Mouse (Mus musculus) heart, embryonic 16.5 days (tissue): Measurements from ENCODE around the gene Ten1. TPM values are rescaled to one million over a fixed set of nuclear protein-coding genes. Genes with fewer than 3 reads are reported as not detected.
A peak's percentile ranks its signal among the peaks of the same experiment; 100 is the strongest.

Experiments
- ATAC-seq: fragments of 200-750 bp; cut with Nextera tagmentation; replicated peaks from 2 replicates; pipeline ENCODE4 v1.8.0; 2017; ENCODE audit warnings: moderate number of reproducible peaks; ENCODE audit not compliant: insufficient read depth, low FRiP score; ENCODE audit errors: extremely low read depth
- H3K27ac ChIP-seq: fragments of 300-500 bp; sonication (generic); 2 replicates; pipeline ENCODE4 v1.5.1; 2014; ENCODE audit warnings: mild to moderate bottlenecking, low read length, control low read depth, moderate library complexity
- H3K27me3 ChIP-seq: fragments of 300-500 bp; sonication (generic); 2 replicates; pipeline ENCODE4 v1.6.1; 2014; ENCODE audit warnings: low read length, mixed read lengths; ENCODE audit not compliant: control insufficient read depth, insufficient read depth
- H3K36me3 ChIP-seq: fragments of 300-500 bp; sonication (generic); 2 replicates; pipeline ENCODE4 v1.6.1; 2014; ENCODE audit not compliant: control insufficient read depth, insufficient read depth
- H3K4me1 ChIP-seq: fragments of 300-500 bp; sonication (generic); 2 replicates; pipeline ENCODE4 v1.6.1; 2014; ENCODE audit warnings: low read length, mixed read lengths; ENCODE audit not compliant: control insufficient read depth, insufficient read depth
- H3K4me2 ChIP-seq: fragments of 300-500 bp; sonication (generic); 2 replicates; pipeline ENCODE4 v1.6.1; 2014; ENCODE audit warnings: low read depth, mild to moderate bottlenecking, control low read depth, low read length
- H3K4me3 ChIP-seq: fragments of 300-500 bp; sonication (generic); 2 replicates; pipeline ENCODE4 v1.5.1; 2014; ENCODE audit warnings: mild to moderate bottlenecking, control low read depth, low read length
- H3K9ac ChIP-seq: fragments of 300-500 bp; sonication (generic); 2 replicates; pipeline ENCODE4 v1.6.1; 2014; ENCODE audit warnings: low read length, control low read depth
- H3K9me3 ChIP-seq: fragments of 300-500 bp; sonication (generic); replicated peaks from 2 replicates; pipeline ENCODE4 v1.6.1; 2016; ENCODE audit warnings: low read length; ENCODE audit not compliant: control insufficient read depth
- WGBS: fragments of 180-500 bp; shearing (Covaris S2); extraction: QIAGEN DNeasy Blood & Tissue Kit; methylation state at CpG from one replicate; pipeline ENCODE4 v1.1.7; 2014; 5-methylcytosine and 5-hydroxymethylcytosine counted together
- polyA plus RNA-seq: library from polyadenylated mRNA; unstranded; fragments of >200 nt; fragmentation: Nextera tagmentation; extraction: Ambion mirVana; gene quantifications from 2 replicates; pipeline ENCODE4 v1.2.1, GENCODE M21; 2015

The Ten1 gene
- polyA plus RNA-seq, 1 experiment from 2014 or later, result 76.0 TPM

- ATAC-seq, result no peak
- WGBS, result 81% methylated on average over 5 of the region's 5 CpGs
Measured at GRCm38 (mm10) chr11:116170003-116170800, 28.5 kb upstream of the Ten1 start.

GRCm38 (mm10) chr11:116171959-116172358 is 26.7 kb upstream of the Ten1 start:
- no peak overlapping the region for H3K27ac ChIP-seq
- no peaks in the 10 kb centered on the region for H3K27me3 ChIP-seq
- H3K9ac ChIP-seq, result no peak overlapping the region
- no peaks in the 10 kb centered on the region for H3K9me3 ChIP-seq
- H3K4me2 ChIP-seq, result no peak overlapping the region
- H3K4me1 ChIP-seq, result peaks cover 2% of the 10 kb centered on the region; the same call in 1 of the 2 replicates
- no peak for ATAC-seq
- H3K4me3 ChIP-seq, result no peak overlapping the region
- H3K36me3 ChIP-seq, result peaks cover 35% of the 10 kb centered on the region
- 89% methylated on average over 2 of the region's 2 CpGs for WGBS

More at GRCm38 (mm10) chr11:116170003-116170800, 28.5 kb upstream of the Ten1 start:
- Histone ChIP-seq H3K36me3 (peaks cover 31% of the 10 kb centered on the region), H3K4me3 (no peak overlapping the region), H3K27ac (no peak overlapping the region), H3K9ac (no peak overlapping the region), H3K4me2 (no peak overlapping the region), H3K4me1 (peaks cover 13% of the 10 kb centered on the region), H3K27me3 (no peaks in the 10 kb centered on the region), H3K9me3 (no peaks in the 10 kb centered on the region)

GRCm38 (mm10) chr11:116174775-116175448 is 23.7 kb upstream of the Ten1 start:
- Histone ChIP-seq H3K27ac (no peak overlapping the region), H3K9ac (no peak overlapping the region), H3K27me3 (no peaks in the 10 kb centered on the region), H3K4me1 (no peaks in the 10 kb centered on the region), H3K4me2 (no peak overlapping the region), H3K4me3 (no peak overlapping the region), H3K36me3 (peaks cover 53% of the 10 kb centered on the region), H3K9me3 (no peaks in the 10 kb centered on the region)
- 91% methylated on average over 22 of the region's 22 CpGs for WGBS
- no peak for ATAC-seq

- ATAC-seq, result no peak
- no peaks in the 10 kb centered on the region for H3K27me3 ChIP-seq
- H3K9ac ChIP-seq, result no peak overlapping the region
- H3K4me3 ChIP-seq, result no peak overlapping the region
- WGBS, result 86% methylated on average over 7 of the region's 7 CpGs
- no peak overlapping the region for H3K4me2 ChIP-seq
- peaks cover 63% of the 10 kb centered on the region for H3K36me3 ChIP-seq
- no peaks in the 10 kb centered on the region for H3K9me3 ChIP-seq
- no peaks in the 10 kb centered on the region for H3K4me1 ChIP-seq
- no peak overlapping the region for H3K27ac ChIP-seq
Measured at GRCm38 (mm10) chr11:116176010-116176409, 22.6 kb upstream of the Ten1 start.

GRCm38 (mm10) chr11:116178411-116179121 is 20.1 kb upstream of the Ten1 start:
- Histone ChIP-seq H3K4me2 (no peak overlapping the region), H3K4me3 (no peak overlapping the region), H3K27me3 (no peaks in the 10 kb centered on the region), H3K9me3 (no peaks in the 10 kb centered on the region), H3K9ac (no peak overlapping the region), H3K36me3 (peaks cover 55% of the 10 kb centered on the region), H3K4me1 (no peaks in the 10 kb centered on the region), H3K27ac (no peak overlapping the region)
- WGBS, result 86% methylated on average over 20 of the region's 20 CpGs
- no peak for ATAC-seq

GRCm38 (mm10) chr11:116185836-116186235 is 12.8 kb upstream of the Ten1 start:
- no peak overlapping the region for H3K4me3 ChIP-seq
- H3K27ac ChIP-seq, result peak overlapping the region; percentile 17; the same call in 1 of the 2 replicates
- no peak overlapping the region for H3K4me2 ChIP-seq
- no peak overlapping the region for H3K9ac ChIP-seq
- no peaks in the 10 kb centered on the region for H3K9me3 ChIP-seq
- no peak for ATAC-seq
- WGBS, result 68% methylated on average over 3 of the region's 3 CpGs
- peaks cover 5% of the 10 kb centered on the region for H3K4me1 ChIP-seq
- peaks cover 25% of the 10 kb centered on the region for H3K36me3 ChIP-seq
- no peaks in the 10 kb centered on the region for H3K27me3 ChIP-seq

- H3K4me2 ChIP-seq, result no peak overlapping the region
- H3K27ac ChIP-seq, result peak overlapping the region; percentile 17; the same call in 1 of the 2 replicates
- H3K4me1 ChIP-seq, result peaks cover 5% of the 10 kb centered on the region
- 90% methylated on average over 11 of the region's 11 CpGs for WGBS
- no peak overlapping the region for H3K4me3 ChIP-seq
- H3K9ac ChIP-seq, result no peak overlapping the region
- peaks cover 24% of the 10 kb centered on the region for H3K36me3 ChIP-seq
- ATAC-seq, result no peak
- no peaks in the 10 kb centered on the region for H3K9me3 ChIP-seq
- H3K27me3 ChIP-seq, result no peaks in the 10 kb centered on the region
Measured at GRCm38 (mm10) chr11:116186360-116186759, 12.3 kb upstream of the Ten1 start.

- H3K27ac ChIP-seq, result peak overlapping the region; percentile 19; the same call in 1 of the 2 replicates
- WGBS, result 56% methylated on average over 11 of the region's 11 CpGs
- H3K36me3 ChIP-seq, result peaks cover 18% of the 10 kb centered on the region
- no peak overlapping the region for H3K9ac ChIP-seq
- no peaks in the 10 kb centered on the region for H3K27me3 ChIP-seq
- peaks cover 5% of the 10 kb centered on the region for H3K4me1 ChIP-seq
- H3K4me3 ChIP-seq, result no peak overlapping the region
- no peak for ATAC-seq
- H3K4me2 ChIP-seq, result no peak overlapping the region
- no peaks in the 10 kb centered on the region for H3K9me3 ChIP-seq
Measured at GRCm38 (mm10) chr11:116187226-116187930, 11.3 kb upstream of the Ten1 start.
